Mouse (Mus musculus) T-helper 17 cell (primary cell): Measurements from ENCODE around the gene Faf2.
"Not testable (repeated sequence)": the region's sequence is repeated elsewhere in the genome, so short reads cannot be mapped to it uniquely, and the experiment has no call there.

Source experiments
- in situ Hi-C, 2 experiments: fragments of 300-600 bp; cut with MboI, MseI; formaldehyde crosslinking; loops; 1 replicate in 1 of 2; 2 replicates in 1 of 2; pipeline ENCODE4 v1.15.1; 2025; ENCODE audit warnings: high pct_unique_total_duplicates in 2 of 2

Faf2 gene

DNA sequence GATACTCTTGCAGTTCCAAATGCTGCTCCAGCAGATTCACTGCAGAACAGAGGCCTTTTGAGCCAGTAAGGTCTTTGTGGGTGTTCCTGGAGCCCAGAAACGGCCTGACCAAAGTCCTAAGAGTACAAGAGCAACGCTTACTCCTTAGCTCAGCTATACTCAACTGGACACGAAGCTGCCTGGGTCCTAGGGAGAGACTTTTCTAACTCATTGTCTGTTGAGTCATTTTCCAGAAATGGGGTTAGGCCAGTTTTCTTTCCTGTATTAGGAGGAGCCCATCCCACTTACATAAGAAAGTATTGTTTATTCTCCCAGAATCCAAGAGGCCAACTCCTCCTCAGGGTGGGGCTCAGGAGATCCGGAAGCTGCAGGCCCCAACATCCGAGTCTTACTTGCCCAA, 16.2 kb upstream of the Faf2 start:
- in situ Hi-C loops, result no loop called here

- in situ Hi-C loops, result no loop called here
Measured at GRCm38 (mm10) chr13:54607204-54607603, 14.4 kb upstream of the Faf2 start.

GRCm38 (mm10) chr13:54608002-54608401, 13.6 kb upstream of the Faf2 start:
- in situ Hi-C loops, result no loop called here

DNA sequence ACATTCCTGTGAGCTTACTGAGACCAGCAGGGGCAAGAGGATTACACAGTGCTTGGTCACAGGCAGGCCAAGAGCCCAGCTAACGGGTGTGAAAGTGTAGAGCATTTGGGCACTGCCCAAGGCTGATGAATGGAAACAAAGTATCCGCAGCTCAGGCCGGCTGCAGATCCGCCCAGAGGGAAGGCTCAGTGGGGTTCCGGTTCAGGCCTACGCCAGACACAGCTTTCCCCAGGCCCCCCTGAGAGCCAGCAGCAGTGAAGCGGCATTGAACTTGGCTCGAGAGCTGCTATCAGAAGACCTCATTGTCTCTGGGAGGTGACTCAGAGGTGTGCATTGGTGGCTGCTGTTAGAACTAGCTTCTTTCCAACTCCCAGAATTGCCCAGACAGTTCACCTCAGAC, 12.9 kb upstream of the Faf2 start:
- in situ Hi-C loops, result no loop called here

- in situ Hi-C loops, result no loop called here
Measured at GRCm38 (mm10) chr13:54609301-54609700, 12.3 kb upstream of the Faf2 start.

- in situ Hi-C loops, result no loop called here
Measured at GRCm38 (mm10) chr13:54610613-54610971, 11.0 kb upstream of the Faf2 start.

- in situ Hi-C loops, result no loop called here
Measured at GRCm38 (mm10) chr13:54610972-54611754, 10.4 kb upstream of the Faf2 start, which contains the start of gene Cltb. TSS of gene Cltb (minus strand) at chr13:54611344.

DNA sequence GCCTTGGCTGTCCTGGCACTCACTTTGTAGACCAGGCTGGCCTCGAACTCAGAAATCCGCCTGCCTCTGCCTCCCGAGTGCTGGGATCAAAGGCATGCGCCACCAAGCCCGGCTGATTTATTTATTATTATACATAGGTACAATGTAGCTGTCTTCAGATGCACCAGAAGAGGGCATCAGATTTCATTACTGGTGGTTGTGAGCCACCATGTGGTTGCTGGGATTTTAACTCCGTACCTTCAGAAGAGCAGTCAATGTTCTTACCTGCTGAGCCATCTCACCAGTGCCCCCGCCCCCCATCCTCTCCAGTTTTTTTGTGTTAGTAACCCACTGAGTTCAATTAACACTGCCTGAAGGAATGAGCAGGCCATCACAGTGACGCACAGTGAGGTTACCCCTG, 8.4 kb upstream of the Faf2 start:
- in situ Hi-C loops, result not testable (repeated sequence)

DNA sequence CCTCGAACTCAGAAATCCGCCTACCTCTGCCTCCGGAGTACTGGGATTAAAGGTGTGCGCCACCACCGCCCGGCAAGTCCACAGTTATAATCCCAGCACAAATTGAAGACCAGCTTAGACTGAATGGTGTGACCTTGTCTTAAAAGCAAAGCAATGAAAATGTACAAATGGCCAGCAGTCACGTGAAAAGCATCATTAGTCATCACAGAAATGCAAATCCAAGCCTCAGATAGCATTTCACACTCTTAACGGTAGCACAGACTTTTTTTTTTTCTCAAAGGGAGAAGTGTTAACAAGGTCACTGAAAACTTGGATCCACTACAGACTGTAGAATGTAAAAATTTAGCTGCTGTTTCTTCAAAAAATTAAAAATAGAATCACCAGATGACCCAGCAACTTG, 5.3 kb upstream of the Faf2 start:
- in situ Hi-C loops, result no loop called here

- in situ Hi-C loops, result no loop called here
Measured at GRCm38 (mm10) chr13:54616998-54617397, 4.6 kb upstream of the Faf2 start.

DNA sequence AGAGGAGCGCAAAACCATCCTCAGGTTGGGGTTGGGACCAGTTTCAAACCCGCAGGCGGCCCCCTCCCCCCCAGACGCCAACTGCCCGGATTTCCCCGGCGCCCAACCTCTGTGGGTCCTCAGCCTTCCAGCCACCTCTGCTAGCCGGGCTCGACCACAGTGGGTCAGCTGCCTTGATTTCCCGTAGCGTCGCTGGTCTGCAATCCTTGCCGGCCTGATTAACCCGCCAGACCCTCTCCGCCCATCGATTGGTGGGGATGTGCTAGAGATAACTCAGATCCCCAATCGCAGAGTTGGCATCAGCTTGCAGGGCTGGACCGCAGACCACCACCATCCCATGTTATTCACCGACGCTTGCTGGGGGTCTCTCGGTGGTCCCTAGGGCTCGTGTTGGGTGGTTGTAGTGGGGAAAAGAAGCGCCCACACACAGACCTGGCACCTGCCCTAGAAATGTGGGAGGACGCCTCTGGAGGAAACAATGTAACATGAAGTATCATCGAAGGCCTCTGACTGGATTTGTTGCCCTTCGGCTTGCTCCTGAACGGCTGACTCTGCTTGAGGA, 457 bp downstream of the Faf2 start:
- in situ Hi-C loops, result no loop called here

GRCm38 (mm10) chr13:54629128-54629527, 7.5 kb downstream of the Faf2 start:
- in situ Hi-C loops, result no loop called here

DNA sequence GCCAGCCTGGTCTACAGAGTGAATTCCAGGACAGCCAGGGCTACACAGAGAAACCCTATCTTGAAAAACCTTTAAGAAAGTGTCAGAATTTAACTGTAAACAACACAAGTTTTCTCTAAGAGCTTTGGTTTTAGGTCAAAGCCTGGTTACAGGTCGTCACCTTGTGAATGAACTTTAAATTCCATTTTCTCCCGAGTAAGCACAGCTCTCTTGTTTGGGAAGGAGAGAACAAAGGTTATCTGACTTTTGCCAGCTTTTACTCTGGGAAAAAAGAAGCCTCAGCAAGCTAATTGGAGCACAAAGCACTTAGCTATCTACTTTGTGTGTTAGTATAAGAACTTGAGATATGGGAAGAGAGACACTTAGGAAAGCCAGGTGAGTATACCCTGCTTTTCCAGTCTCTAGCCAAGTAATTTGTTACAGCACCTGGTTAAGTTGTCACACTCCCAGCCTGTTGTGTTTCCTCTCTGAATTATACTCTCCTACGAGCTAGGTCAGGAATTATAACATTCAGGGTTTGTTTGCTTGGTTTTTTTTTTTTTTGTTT, 11.2 kb downstream of the Faf2 start:
- in situ Hi-C loops, result no loop called here

- in situ Hi-C loops, result no loop called here
Measured at GRCm38 (mm10) chr13:54635011-54635410, 13.4 kb downstream of the Faf2 start.

DNA sequence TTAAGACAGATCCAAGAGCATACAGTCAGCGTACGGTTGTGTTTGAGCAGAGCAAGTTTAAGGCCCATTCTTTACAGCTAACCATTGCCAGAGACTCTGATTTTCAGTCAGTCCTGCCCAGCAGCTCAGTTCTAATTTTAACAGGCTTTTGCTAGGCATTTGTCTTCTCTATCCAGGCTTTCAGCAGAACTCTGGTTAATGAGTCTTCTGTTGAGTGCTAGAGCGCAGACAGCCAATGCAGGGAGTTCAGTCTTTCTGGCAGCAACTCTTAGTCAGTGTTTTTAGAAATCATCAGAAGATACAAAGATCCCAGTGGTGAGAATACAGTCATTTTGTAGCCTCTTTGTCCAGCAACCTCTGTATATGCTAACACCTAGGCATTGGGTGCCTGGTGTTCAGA, 28.9 kb downstream of the Faf2 start:
- in situ Hi-C loops, result loop anchor here in 1 of 2 experiments (10.0 kb wide), 2 partner anchors 894 to 976 kb away; no protein-coding TSS in a partner anchor

- in situ Hi-C loops, result no loop called here
Measured at GRCm38 (mm10) chr13:54660877-54661276, 39.3 kb downstream of the Faf2 start.

GRCm38 (mm10) chr13:54661358-54661757, 39.8 kb downstream of the Faf2 start:
- in situ Hi-C loops, result no loop called here

DNA sequence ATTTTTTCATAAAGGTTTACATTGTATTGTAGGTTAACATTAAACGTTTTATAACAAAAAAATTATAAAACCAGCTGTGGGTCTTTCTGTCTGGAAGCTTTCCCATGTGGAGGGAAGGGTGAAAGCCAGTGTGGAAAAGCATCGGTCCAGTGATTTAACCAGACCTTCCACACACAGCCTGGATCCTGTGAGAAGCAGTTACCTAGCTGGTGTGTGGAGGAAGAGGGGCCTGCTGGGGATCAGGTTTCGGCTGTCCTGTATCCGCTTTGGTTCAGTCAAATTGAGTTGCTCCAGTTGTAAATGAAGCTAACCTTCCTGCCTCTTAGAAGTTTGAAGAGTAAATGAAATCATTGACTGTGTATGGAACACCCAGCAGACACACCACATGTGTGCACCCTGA, 42.4 kb downstream of the Faf2 start:
- in situ Hi-C loops, result no loop called here

DNA sequence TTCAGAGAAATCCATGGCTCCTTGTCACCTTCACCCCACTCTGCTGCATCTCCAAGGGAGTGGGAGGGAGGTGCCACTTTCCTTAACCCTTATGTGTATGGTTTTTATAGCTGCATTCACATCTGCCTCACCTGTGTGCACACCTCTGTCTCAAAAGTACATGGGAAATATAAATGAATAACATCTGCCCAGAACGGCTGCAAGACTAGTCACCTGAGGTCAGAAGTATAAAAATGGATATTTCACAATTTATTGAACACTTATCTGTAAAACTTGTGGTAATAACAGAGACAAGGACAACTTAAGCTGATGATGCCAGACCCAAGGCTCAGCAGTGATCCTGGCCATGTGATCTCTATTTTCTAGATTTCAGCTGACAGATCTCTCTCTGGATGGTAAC, 42.9 kb downstream of the Faf2 start:
- in situ Hi-C loops, result no loop called here

DNA sequence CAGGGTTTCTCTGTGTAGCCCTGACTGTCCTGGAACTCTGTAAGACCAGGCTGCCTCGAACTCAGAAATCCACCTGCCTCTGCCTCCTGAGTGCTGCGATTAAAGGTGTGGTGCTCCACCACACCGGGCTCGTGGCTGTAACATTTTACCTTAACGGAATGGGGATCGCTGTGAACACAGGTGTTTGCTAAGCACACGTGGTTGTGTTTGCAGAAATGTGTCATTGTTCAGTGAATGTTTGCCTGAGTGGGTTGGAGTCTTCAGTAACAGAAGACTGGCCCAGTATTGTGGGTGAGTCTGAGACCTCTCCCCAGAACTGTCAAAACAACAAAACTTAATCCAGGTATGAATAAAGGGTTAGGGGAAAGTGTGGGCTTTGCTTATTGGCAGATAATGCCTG, 43.5 kb downstream of the Faf2 start:
- in situ Hi-C loops, result no loop called here

- in situ Hi-C loops, result no loop called here
Measured at GRCm38 (mm10) chr13:54670491-54670890, 48.9 kb downstream of the Faf2 start.

DNA sequence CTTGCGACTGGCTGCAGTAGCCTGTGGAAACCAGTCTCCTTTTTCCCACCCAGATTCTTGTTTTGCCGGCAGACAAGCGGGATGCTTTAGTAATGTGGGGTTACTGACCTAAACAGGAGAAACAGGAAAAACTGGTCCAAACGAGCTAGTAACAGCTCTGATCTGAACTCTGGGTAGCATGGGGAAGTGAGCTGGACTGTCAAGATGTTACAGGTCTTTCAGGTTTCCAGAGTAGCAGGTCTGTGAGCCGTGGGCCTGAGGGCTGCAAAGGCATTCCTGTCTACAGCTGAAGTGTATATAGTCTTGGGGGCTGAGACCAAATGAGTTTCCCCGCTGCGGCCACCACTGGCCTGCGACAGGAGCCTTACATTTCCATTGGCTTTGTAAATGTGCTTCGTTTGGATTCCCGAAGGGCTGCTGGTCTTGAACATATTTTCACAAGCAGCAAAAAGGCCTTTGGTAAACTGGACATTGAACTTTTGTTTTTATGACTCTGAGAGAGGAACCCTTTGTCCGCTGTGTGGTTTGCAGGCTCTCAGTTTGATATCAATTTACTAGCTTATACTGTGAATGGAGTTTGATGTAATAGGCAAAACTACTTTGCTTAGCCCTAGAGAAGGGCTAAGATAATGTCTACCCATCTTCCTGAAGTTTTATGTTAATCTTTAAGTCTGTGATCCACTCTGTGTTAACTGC, 54.5 kb downstream of the Faf2 start:
- in situ Hi-C loops, result no loop called here

GRCm38 (mm10) chr13:54678263-54678662, 56.7 kb downstream of the Faf2 start:
- in situ Hi-C loops, result no loop called here
